ENCODE assay signal across 7 mouse cellular contexts in genomic region chr15:83149196-83150072, GRCm38 (mm10). TPM values are rescaled to one million over a fixed set of nuclear protein-coding genes. Genes with fewer than 3 reads are reported as not detected.
DNase-seq lines count a peak whose midpoint lies in the region; ATAC-seq and TF ChIP-seq lines count a peak whose summit lies in the region.

Poldip3 (minus strand) TSS chr15:83149384.

- DNase-seq in adrenal gland, postnatal 25 days, result peak; percentile 96
- peak; percentile 98 to 100 for DNase-seq in heart, adult 18-20 months
- peak; percentile 99 for DNase-seq in kidney, adult 2 months
- DNase-seq in spleen, adult 2 months (ENCODE audit: low read depth in 1 of 2, low spot score in 2 of 2), result peak; percentile 96 to 97

- H3K36me3 ChIP-seq in embryonic facial prominence, embryonic 12.5 days, result peaks cover 26% of the 10 kb centered on the region
- no peaks in the 10 kb centered on the region; the same call in 1 of the 2 replicates for H3K36me3 ChIP-seq in kidney, adult 2 months (ENCODE audit: control insufficient read depth, insufficient read depth, low read length)
- H3K36me3 ChIP-seq in limb, embryonic 12.5 days, result peaks cover 49% of the 10 kb centered on the region
- 0 out of 2 replicates have a peak, but pooled peaks cover 2% of the 10 kb centered on the region for H3K36me3 ChIP-seq in midbrain, embryonic 15.5 days (replicated peaks)
- peaks cover 5% of the 10 kb centered on the region; the same call in 1 of the 2 replicates for H3K36me3 ChIP-seq in spleen, adult 2 months (ENCODE audit: control insufficient read depth, insufficient read depth, low read length)

- under 1% methylated on average over 56 of the region's 56 CpGs for WGBS in embryonic facial prominence, embryonic 12.5 days
- under 1% methylated on average over 56 of the region's 56 CpGs for WGBS in kidney, adult 2 months
- under 1% methylated on average over 56 of the region's 56 CpGs for WGBS in limb, embryonic 12.5 days
- under 1% methylated on average over 56 of the region's 56 CpGs for WGBS in midbrain, embryonic 15.5 days
- under 1% methylated on average over 56 of the region's 56 CpGs for WGBS in spleen, adult 2 months

- H3K4me2 ChIP-seq in embryonic facial prominence, embryonic 12.5 days (replicated peaks), result peak within 1 kb of the TSS; percentile 85
- peak within 1 kb of the TSS; percentile 81 for H3K4me2 ChIP-seq in limb, embryonic 12.5 days
- H3K4me2 ChIP-seq in midbrain, embryonic 15.5 days, result peak within 1 kb of the TSS; percentile 88

- H3K9me3 ChIP-seq in embryonic facial prominence, embryonic 12.5 days, result no peaks in the 10 kb centered on the region
- H3K9me3 ChIP-seq in limb, embryonic 12.5 days, result no peaks in the 10 kb centered on the region
- no peaks in the 10 kb centered on the region for H3K9me3 ChIP-seq in midbrain, embryonic 15.5 days

- ATAC-seq in embryonic facial prominence, embryonic 12.5 days (ENCODE audit: insufficient number of reproducible peaks, insufficient read depth, low FRiP score, low TSS enrichment), result peak; percentile 89
- peak; percentile 91 for ATAC-seq in limb, embryonic 12.5 days (ENCODE audit: insufficient number of reproducible peaks, insufficient read depth, low FRiP score, low TSS enrichment, low read depth)
- peak; percentile 93 for ATAC-seq in midbrain, embryonic 15.5 days (replicated peaks)

- no peak for TF ChIP-seq CTCF in kidney, adult 2 months (conservative IDR thresholded peaks at IDR 0.05; ENCODE audit: insufficient read depth, insufficient read length, low read depth, low read length)
- no peak for TF ChIP-seq CTCF in spleen, adult 2 months (IDR thresholded peaks at IDR 0.05; ENCODE audit: extremely low read depth, insufficient read depth, insufficient read length, insufficient replicate concordance)

- H3K4me1 ChIP-seq in embryonic facial prominence, embryonic 12.5 days, result peaks cover 13% of the 10 kb centered on the region
- H3K4me1 ChIP-seq in kidney, adult 2 months (ENCODE audit: control insufficient read depth, insufficient read depth, low read length), result peaks cover 19% of the 10 kb centered on the region
- peaks cover 7% of the 10 kb centered on the region; the same call in 1 of the 2 replicates for H3K4me1 ChIP-seq in limb, embryonic 12.5 days (replicated peaks)
- H3K4me1 ChIP-seq in midbrain, embryonic 15.5 days, result peaks cover 17% of the 10 kb centered on the region
- H3K4me1 ChIP-seq in spleen, adult 2 months (ENCODE audit: control insufficient read depth, insufficient read depth, insufficient read length), result peaks cover 2% of the 10 kb centered on the region; the same call in 1 of the 2 replicates

- peak within 1 kb of the TSS; percentile 97 for H3K27ac ChIP-seq in embryonic facial prominence, embryonic 12.5 days
- H3K27ac ChIP-seq in kidney, adult 2 months (ENCODE audit: insufficient read depth, low read depth, low read length), result peak within 1 kb of the TSS; percentile 100
- H3K27ac ChIP-seq in limb, embryonic 12.5 days, result peak within 1 kb of the TSS; percentile 97
- H3K27ac ChIP-seq in midbrain, embryonic 15.5 days, result peak within 1 kb of the TSS; percentile 99
- H3K27ac ChIP-seq in spleen, adult 2 months (ENCODE audit: insufficient read depth, low read length), result peak within 1 kb of the TSS; percentile 100

- H3K27me3 ChIP-seq in embryonic facial prominence, embryonic 12.5 days, result no peaks in the 10 kb centered on the region
- no peaks in the 10 kb centered on the region for H3K27me3 ChIP-seq in kidney, adult 2 months (replicated peaks; ENCODE audit: control insufficient read depth, insufficient read depth, low read length)
- H3K27me3 ChIP-seq in limb, embryonic 12.5 days, result no peaks in the 10 kb centered on the region
- H3K27me3 ChIP-seq in midbrain, embryonic 15.5 days (replicated peaks), result no peaks in the 10 kb centered on the region
- no peaks in the 10 kb centered on the region for H3K27me3 ChIP-seq in spleen, adult 2 months (ENCODE audit: control insufficient read depth, insufficient read depth, low read length)

- H3K9ac ChIP-seq in embryonic facial prominence, embryonic 12.5 days, result peak within 1 kb of the TSS; percentile 84
- peak within 1 kb of the TSS; percentile 93 for H3K9ac ChIP-seq in limb, embryonic 12.5 days (replicated peaks)
- peak within 1 kb of the TSS; percentile 96 for H3K9ac ChIP-seq in midbrain, embryonic 15.5 days

- peak within 1 kb of the TSS; percentile 71 for H3K4me3 ChIP-seq in embryonic facial prominence, embryonic 12.5 days
- peak within 1 kb of the TSS; percentile 99 for H3K4me3 ChIP-seq in kidney, adult 2 months (ENCODE audit: insufficient read depth, low read depth, low read length)
- H3K4me3 ChIP-seq in limb, embryonic 12.5 days (replicated peaks), result peak within 1 kb of the TSS; percentile 85
- H3K4me3 ChIP-seq in midbrain, embryonic 15.5 days, result peak within 1 kb of the TSS; percentile 86
- H3K4me3 ChIP-seq in spleen, adult 2 months (ENCODE audit: extremely low read depth, insufficient read depth, insufficient read length), result peak within 1 kb of the TSS; percentile 100

- TF ChIP-seq POLR2A in kidney, adult 2 months (IDR thresholded peaks at IDR 0.05; ENCODE audit: low read depth, low read length), result peak; percentile 80
- TF ChIP-seq POLR2A in spleen, adult 2 months (IDR thresholded peaks at IDR 0.05; ENCODE audit: low read depth, low read length), result peak; percentile 85

RNA-seq across cellular contexts. Expression of gene Poldip3, which starts in this region (rescaled TPM):
- 108 and 124 TPM in 2 replicates for total RNA-seq in adrenal gland, postnatal 25 days (2021)
- polyA plus RNA-seq in embryonic facial prominence, embryonic 12.5 days (2016; fragmentation: Nextera tagmentation; extraction: Ambion mirVana), result 169 and 172 TPM in 2 replicates
- total RNA-seq in heart, adult 18-20 months (2021), result 10 to 100 TPM; 23.1 to 26.2 TPM
- 45.9 and 47.2 TPM in 2 replicates for polyA plus RNA-seq in kidney, adult 2 months (2012; rRNA removed)
- 173 and 176 TPM in 2 replicates for polyA plus RNA-seq in limb, embryonic 12.5 days (2016; fragmentation: Nextera tagmentation; extraction: Ambion mirVana)
- polyA plus RNA-seq in midbrain, embryonic 15.5 days (2015; fragmentation: Nextera tagmentation; extraction: Ambion mirVana), result 154 and 158 TPM in 2 replicates
- polyA plus RNA-seq in spleen, adult 2 months (2012; rRNA removed), result 50.6 and 55.7 TPM in 2 replicates

Comparison
In these comparisons a context has a peak if more than half of its experiments do, and no peak if none do; other contexts are left out.
1. Peak in every context shown above with its lines: DNase-seq, ATAC-seq, H3K4me3 ChIP-seq and H3K27ac ChIP-seq.